Mouse (Mus musculus) inflammation-experienced regulatory T-cells, adult 6 months (primary cell): ENCODE data around the gene Ube4a. TPM values are rescaled to one million over a fixed set of nuclear protein-coding genes. Genes with fewer than 3 reads are reported as not detected.

Experiments used
- ATAC-seq: one replicate; pipeline ENCODE4 v1.8.0; 2017
- polyA plus RNA-seq, 3 experiments: library from polyadenylated mRNA; unstranded; fragments of 100-300 nt; shearing (Covaris generic); gene quantifications; one replicate each; pipeline ENCODE4 v1.2.1; 2017

Gene Ube4a
- polyA plus RNA-seq = 10 to 100 TPM; 25.5 to 40.2 (median 34.4) TPM

DNA sequence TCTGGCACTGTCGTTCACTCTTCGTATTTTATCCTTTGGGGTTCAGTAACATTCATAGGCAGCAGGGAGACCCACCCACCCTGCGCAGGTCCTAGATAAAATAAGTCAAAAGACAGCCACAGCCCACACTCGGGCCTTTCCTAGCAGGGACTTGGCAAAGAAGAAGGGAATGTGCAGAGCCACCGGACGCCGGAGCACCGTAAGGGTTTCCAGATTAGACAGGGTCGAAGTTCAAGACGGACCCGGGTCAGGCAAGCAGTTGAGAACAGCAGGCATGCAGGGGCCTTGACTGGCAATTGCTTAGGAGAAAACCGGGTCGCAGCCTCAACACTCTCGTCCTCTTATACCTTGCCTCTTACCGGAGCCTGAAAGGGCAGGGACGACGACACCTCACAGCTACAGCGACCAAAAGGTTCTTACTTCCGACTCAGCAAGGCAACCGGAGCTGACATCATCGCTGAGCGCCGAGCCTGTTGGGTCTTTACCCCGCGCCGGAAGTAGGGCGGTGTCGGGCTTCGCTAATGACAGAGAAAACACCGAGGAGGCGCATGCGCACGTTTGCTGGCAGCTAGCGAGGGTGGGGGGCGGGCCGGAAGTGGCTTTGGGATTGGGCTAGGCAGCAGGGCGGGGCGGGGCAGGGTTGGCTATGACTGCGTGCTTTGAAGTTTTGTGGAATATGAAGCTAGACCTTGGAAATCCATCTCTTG is at the start of gene Ube4a:
Ube4a (minus strand) TSS at position 475 of the 707 bp plus-strand sequence.
- ATAC-seq = peak; percentile 90

DNA sequence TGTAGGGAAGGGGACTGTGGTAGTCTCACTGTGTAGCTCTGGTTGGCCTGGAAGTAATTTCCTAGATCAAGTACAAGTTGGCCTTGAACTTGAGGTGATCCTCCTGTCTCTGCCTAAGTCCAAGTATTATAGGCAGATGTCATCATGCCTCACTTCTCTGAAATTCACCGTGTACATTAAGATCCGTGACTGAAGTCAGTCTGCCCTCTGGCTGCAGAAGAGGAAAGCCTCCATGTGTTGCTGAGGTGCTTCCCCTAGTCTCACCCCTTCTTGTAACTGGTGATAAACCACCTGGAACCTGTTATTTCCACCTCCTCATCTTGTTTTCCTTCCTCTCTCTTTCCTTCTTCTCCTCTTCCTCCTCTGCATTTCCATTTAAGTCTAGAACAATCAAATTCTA is 49.5 kb upstream of the Ube4a start:
- peak; percentile 47 for ATAC-seq

DNA sequence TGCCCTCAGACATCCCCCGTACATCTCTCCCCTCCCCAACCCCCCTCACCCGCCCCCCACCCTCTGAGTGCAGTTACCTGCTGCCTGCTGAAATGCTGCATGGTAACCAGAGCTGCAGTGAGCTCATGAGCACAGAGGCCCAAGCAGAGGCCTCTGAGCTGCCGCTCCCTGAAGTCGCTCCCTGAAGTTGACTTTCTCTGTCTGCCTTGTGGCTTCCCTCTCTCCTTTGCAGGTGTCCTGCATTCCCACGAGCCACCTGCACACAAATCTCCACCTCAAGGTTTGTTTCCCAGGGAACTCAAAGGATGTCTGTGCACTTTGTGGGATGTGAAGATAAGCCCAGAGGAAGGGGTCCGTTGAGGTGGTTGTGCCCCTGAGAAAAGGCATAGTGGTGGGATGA is 45.9 kb upstream of the Ube4a start:
- no peak for ATAC-seq

DNA sequence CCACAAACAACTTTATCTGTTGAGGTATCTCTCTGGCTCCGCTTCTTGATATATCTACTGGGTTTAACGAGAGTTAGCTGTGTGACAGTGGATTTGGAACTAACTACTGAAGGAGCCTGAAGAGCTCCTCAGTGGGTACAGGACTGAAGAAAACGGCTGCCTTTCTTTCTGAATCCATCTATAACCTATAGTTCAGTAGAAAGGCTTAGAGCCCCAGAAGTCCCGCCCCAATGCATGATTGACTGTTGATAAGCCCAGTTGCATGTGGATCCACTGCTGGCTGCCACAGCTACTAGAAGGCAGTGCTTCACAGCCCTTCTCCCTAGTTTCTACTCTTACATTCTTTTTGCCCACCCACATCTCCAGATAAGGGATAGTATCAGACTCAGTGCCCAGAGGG is 45.1 kb upstream of the Ube4a start:
- peak; percentile 48 for ATAC-seq

DNA sequence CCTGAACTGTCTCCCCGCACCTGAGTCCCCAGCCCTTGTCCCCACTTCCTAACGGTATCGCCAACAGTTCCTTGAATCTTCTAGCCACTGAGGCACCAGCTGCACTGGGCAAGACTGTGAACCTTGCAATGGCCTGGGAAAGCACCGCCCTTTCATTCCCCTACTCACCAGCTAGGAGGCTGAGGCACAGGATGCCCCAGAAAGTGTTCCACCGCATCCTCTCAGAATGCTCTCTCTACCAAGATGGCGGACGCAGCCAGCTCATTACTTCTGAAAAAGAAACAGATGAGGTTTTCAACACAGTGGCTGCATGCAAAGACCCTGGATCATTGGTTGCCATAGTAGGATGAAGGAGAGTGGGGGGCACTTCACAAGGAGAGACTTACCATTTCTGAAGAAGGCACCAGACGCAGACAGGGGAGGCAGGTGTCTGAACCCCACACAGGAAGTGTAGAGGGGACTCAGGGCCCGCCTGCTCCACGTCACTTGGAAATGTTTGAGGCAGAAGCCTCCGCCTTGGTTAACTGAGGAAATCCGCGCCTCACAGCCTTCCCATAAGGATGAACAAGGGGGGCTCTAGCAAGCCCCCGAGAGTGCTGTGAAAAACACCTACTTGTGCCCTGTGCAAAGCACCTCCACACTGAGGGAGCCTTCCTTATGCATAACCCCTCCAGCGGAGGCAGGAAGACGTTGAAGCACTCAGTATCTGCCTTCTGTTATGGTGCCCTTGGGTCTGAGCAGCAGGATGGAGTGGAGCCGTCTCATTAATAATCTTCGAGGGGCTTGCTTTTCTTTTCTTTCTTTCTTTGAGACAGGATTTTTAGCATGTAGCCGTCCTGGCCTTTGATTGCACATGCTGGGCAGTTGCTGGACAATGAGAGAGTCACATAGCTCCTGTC is 44.0 kb upstream of the Ube4a start, which contains the start of gene Cd3e:
Cd3e (minus strand) TSS at position 448 of the 899 bp plus-strand sequence.
- ATAC-seq = peak; percentile 85

DNA sequence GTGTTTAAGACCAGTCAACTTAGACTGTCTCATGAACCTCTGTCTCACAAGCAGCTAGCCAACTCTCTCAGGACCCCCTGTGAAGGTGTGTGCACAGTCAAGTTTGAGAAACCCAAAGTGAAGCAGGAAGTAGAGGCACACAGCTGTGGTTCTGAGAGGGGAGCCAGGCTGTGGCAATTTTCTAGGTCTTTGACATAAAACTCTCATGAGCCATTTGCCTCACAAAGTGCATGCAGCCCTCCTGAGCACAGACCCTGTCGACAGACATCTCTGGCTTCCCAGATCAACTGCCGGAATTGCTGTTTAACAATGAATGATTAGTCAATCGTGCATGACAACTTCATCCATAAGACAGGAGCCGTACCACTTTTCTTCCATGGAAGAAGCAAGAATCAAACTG is 42.9 kb upstream of the Ube4a start:
- ATAC-seq = no peak

DNA sequence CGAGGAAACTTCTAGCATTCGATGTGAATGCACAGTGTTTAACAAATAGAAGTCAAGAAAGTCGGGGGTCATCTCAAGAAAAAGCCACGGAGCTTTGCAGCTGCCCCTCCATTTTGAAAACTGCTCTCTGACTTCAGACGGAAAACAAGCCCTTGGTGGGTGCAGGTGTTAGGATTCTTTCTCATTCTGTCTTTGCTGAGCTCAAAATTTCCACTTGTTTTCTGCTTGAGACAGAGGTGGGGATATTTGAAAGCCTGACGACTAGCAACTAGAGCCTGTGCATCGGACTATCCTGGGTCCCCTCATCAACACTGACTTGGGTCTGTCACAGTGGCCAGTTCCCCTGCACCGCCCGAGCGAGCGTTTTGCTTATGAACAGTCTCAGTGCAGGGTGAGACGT is 42.0 kb upstream of the Ube4a start:
- no peak for ATAC-seq

DNA sequence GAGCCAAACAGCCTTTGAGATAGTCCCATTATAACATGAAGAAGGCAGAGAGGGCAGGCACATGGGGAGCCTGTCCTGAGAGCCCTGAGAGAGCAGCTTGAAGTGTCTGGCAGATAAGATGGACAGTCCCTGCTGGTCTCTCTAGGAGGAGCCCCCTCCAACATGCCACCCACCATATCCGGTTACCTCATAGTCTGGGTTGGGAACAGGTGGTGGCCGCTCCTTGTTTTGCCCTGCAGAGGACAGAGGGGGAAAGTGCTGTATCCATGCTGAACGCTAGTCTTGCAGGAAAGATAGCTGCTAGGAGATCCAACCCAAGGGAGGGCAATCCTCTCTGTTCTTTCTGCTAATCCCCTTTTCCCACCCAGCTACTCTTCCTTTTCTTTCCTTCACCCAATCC is 34.8 kb upstream of the Ube4a start:
- ATAC-seq = no peak

DNA sequence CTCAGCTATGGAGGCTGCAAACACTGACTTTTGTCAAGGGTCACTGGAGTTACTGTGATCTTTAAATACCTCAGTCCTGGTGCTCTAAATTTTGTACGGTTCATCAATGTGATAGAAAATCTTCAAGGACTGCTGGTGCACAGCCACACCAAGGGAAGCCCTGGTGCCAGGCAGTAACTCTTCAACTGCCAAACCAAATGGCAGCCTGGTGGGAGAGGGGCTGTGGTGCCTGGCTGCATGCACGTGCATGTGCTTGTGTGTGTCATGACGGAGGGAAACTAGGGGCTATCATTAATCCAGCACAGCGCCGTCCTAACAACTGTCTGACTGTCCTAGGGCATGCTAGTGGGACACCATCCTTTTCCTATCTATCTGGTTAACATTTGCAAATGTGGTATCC is 34.4 kb upstream of the Ube4a start:
- no peak for ATAC-seq

DNA sequence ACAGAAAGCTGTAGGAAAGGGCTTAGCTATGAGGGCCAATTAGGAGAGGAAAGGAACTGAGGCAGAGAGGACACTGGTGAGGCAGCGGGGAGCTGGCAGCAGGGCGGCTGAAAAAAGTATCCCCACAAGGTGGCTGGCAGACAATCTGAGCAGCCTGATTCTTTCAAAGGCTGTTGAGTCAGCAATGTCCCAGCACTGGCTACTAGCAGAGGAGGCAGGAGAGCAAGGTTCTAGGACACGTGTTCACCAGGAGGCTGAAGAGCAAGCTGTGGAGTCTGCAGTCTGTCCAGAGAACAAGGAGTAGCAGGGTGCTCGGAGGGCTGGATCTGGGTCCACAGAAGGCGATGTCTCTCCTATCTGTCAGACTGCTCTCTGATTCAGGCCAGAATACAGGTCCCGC is 33.8 kb upstream of the Ube4a start:
- ATAC-seq = no peak

DNA sequence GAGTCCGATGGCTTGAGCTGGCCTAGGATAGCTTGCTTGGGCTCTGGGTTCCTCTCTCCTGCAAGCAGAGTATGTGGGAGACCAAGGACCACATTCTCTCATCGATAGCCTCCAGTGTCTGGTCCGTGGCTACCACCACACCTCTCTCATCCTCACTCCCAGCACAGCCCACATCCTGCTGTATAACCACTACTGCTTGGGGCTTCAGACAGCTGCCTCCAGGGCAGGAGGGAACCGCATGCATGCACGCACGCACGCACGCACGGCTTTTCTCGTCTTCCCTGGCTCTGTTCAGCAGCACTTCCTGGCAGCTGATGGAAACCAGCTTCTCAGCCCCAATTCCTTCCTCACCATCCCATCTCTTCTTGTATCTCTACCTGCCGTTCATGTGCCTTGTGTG is 32.7 kb upstream of the Ube4a start:
- peak; percentile 78 for ATAC-seq

DNA sequence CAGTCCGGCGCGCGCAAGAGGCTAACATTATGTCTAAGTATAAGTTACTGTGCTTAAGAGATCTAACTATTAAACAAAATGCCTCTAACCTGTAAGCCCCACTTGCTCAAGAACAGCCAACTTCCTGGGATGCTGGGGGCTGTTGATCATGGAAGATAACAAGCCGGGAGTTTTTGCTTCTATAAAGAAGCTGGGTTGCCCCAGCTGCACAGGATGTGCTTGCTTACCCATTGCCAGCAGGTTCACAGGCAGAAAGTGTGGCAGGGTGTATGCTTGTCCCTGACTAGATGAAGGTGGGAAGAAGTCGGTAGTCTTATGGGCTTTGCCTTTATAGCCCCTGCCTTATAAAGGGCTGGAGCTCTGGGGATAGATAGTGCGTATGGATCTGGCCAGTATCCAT is 31.2 kb upstream of the Ube4a start:
- no peak for ATAC-seq

DNA sequence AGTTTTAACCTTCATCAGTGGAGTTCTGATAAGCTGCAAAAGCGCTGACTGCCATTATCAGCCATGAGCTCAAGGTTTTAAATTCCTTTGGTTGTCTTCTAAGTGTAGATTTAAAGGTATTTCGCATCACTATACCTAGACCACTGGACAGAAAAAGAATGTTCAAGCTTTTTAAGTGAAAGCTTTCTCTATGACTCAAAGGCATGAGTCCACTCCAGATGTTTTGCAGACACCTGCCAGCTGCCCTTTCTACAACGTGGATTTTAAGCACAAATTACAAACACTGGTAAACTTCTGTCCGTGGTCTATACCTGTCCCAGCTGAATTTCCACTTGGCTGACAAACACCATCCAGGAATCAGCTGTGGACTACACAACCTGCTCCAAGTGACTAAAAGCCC is 29.6 kb upstream of the Ube4a start:
- no peak for ATAC-seq

DNA sequence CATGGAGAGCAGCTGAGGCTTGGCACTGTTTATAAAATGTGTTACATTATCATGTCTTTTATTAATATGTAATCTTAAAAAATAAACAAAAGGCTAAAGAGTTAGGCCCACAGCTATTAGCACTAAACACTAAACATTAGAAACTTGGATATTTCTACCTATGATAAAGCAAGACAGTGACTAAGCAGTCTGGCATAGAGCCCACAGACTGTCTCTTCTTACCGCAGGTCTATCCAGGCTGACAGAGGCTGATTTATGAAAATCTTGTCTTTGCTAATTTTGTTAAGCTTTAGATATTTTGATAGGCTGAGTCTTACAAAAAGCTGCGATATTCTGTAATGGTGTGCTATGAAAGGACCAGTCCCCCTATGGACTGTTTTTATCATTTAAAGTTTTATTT is 27.9 kb upstream of the Ube4a start:
- ATAC-seq = no peak

DNA sequence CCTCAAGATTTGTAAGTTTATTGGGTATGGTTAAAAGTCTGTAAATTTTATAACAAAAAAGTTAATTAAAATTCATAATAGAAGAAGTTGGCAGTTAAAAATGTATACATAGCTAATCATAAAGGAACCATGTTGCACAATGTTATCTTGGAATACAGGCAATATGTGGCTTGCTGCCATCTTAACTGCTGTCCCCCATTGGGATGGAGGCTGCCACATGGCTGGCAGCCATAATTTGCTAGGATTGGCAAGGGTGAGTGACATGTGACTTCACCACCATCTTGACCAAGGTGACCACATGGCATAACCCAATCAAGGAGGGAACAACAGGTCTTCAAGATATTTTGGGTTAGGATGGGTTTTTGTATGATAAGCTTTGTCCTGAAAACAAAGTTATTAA is 26.9 kb upstream of the Ube4a start:
- no peak for ATAC-seq

DNA sequence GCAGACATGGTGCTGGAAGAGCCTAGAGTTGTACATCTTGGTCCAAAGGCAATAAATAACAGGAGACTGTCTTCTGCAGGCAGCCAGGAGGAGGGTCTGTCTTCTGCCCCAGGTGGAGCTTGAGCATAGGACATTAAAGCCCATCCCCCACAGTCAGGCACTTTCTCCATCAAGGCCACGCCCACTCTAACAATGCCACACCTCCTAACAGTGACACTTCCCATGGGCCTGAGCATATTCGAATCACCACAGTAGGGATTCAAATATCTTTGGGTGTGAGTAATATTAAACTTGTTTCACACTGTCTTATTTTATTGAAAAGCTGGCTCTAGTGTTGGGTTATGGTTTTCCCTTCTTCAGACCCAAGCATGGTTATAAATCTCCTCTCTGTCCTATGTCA is 26.4 kb upstream of the Ube4a start:
- no peak for ATAC-seq

DNA sequence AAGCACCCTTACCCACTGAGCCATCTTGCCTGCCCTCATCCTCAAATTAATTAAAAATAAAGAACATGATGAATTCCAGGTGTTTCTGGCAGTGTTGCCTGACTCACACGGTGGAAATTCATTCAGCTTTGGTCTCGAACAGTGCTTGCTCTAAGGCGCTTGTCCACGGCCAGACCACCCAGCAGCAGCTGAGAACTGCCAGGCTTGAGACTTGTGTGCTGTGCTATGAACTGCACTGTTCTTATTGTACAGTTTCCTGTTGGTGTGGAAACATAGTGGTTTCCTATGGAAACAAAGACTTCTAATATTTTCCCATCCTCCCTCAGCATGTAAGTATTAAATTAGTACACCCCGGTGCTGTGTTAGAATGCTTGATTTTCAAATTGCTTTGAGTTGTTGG is 21.6 kb upstream of the Ube4a start:
- ATAC-seq = peak; percentile 54

DNA sequence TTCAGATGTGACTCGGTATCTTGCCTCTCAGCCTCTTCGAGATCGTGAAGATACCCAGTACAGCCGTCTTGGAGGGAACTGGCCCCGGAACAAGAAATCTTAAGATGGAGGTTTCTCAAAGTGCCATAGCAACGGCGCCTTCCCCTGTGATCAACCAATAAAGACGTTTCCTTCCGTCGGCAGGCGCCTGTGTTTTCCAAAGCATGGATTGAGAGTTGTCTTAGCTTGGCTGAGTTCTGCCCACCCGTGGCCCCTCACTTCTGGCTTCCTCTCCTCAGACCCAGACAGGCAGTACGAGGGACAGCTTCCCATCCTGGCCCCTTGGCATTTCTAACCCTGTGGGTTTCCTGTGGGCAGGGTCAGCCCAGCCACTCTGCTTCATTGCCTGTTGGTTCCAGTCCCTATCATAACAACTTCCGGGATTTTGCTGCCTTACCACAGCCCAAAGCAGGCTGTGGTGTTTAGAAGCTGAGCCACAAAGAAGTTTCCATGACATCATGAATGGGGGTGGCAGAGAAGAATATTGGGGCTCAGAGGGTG is 20.9 kb upstream of the Ube4a start:
- peak; percentile 81 for ATAC-seq

DNA sequence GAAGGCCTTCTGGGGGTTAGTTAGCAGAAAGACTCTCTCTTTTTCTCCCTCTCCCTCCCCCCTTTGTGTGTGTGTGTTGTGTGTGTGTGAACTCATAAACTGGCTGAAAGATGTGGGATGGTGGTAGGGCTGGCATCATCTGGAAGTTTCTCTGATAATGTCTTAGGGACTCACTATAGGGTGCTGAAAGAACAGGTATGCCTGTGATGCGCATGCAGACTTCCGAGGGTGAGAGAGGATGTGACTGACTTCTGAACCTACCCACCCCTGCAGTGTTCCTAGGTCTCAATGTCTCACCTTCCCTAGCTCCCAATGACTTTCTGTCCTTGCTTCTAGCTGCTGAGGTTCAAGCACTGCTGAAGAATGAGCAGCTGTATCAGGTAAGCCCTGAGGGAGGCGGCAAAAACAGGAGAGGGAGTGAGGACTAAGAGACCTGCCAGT is 20.3 kb upstream of the Ube4a start:
- no peak for ATAC-seq

DNA sequence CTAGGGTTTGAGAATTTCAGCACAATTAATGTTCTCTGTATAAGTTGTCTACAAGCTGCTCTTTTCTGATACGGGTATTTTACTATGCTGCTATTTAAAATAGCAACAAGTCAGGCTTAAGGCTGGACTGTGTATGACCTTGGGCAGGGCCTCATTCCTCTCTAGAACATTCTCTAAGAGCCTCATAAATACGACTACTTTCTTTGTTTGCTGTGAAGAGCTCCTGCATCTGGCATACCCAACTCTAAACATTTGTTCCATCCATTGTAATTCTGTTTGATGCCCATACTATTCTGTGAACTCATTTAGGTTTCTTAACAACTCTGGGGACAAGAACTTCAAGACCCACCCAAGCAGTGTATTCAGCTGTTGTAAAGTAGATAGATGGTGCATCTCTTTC is 17.6 kb upstream of the Ube4a start:
- no peak for ATAC-seq

DNA sequence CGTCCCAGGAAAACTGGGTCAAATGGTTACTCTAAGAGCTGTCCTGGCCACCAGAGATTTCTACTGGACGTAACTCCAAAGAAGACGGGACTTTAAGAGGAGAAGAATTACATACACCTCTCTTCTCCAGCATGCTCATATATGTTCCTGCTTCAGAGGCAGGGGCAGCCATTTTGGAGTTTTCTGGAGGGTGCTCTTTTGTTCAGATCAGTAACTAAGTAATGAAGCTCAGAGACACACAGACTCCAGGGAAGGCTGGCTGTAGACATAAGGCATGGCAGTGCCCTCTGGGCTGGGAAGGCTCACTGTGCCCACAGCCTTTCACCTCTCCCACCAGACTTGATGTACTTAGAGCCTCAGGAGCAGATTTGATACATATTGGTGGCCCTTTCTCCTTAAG is 17.1 kb upstream of the Ube4a start:
- ATAC-seq = no peak

DNA sequence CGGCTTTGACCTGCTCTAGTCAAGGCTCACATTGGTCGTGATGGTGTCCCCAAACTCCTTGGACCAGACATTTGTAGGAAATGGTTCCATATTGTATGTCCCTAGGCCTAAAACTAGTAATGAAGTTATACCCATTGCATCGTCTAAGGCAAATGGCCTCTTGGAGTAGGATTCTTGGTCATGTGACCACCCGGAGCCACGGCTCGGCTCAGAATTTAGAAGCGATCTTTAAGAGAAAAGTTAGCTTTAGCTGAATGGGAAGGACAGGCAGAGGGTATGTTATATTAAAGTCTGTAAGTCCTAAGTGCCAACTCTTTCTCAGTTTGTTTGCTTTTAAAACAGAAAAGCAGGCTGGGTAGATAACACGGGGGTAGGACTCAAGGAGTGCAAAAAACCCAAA is 16.7 kb upstream of the Ube4a start:
- no peak for ATAC-seq

DNA sequence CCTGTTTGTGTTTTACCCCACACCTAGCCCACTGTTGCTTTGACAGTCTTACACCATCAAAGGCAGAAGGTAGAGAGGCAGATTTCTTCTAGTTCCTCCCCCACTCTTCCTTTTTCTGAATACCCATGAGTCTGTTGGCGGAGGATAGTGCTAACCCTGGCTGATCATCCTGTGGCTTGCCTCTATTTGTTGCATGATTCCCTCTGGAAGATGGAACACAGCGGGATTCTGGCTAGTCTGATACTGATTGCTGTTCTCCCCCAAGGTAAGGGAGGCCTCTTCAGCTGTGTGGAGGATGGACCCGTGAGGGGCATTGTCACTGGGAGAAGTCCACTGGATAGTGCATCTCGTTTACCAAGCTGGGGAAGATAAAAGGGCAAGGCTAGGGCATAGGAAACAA is 16.3 kb upstream of the Ube4a start, which contains the start of gene Cd3d:
Cd3d (plus strand) TSS at position 111 of the 400 bp plus-strand sequence.
- ATAC-seq = peak; percentile 23

DNA sequence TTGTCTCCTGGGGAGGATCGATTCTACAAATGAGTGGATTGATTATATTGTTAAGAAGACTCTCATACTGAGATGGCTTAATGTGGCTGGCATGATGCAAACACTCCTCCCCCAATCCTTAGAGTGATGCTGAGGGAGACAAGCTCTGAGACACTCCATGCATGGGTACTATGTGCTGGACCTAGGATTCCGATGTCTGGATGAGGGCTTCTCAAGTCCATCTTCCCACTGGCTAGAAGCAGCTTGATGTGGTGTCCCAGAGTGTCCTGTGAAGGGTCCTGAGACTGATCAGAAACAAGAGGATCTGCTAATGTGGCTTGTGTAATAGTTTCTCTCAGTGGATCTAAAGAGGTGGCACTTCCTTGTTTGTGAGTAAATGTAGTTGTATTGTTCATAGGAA is 15.7 kb upstream of the Ube4a start:
- no peak for ATAC-seq
